Mouse (Mus musculus) thymus, postnatal 25 days (tissue): ENCODE data around the gene Dlg1.

Experiments used
- DNase-seq: peaks from one replicate; pipeline ENCODE4 v3.0.0; 2022

The Dlg1 gene

GRCm38 (mm10) chr16:31663379-31664286 is at the start of gene Dlg1:
Dlg1 (plus strand) TSS chr16:31663443.
- DNase-seq: peak; percentile 89

GRCm38 (mm10) chr16:31616382-31616781 is 46.9 kb upstream of the Dlg1 start:
- DNase-seq: no peak

DNA sequence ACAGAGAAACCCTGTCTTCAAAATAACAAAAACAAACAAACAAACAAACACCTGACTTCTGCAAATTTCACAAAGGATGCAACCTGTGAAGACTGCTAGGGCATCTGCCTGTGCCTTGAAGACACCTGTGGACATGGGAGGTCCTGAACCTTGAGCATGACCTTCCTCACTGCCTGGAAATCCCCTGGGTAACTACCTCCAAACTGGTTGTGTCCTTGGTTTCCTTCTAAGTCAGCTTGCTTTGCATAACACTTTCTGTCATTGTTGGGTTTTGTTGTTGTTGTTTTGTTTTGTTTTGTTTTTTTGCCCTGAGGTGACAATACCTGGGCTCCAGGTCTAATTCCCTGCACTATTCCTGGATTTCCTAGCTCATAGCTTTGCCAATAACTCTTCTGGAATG is 46.1 kb upstream of the Dlg1 start:
- DNase-seq: no peak

DNA sequence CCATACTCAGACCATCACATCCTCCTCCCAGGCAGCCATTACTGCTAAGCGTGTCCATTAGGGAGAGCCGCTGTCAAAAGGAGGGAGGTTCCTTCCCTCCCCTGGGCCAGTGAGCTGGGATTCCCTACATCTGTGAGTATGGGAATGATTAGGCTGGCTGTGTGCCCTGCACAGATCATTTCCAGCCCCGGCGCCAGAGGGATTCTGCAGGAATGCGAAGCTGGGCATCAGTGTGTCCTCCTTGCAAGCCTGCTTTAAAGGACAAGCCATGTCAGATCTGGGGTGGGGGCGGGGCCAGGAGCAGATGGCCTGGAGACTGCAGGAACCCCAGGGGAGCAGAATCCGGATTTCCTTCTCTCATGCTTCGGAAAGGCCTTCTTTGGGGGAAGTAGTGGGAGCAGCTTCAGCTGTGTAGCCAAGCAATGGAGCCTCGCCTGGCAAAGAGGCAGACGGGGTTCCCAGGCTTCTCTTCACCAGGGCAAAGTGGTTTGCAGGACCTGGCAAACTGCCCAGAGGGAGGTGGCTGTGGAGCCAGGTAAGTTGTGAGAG is 45.3 kb upstream of the Dlg1 start:
- DNase-seq: no peak

GRCm38 (mm10) chr16:31618671-31619070 is 44.6 kb upstream of the Dlg1 start:
- DNase-seq: no peak

DNA sequence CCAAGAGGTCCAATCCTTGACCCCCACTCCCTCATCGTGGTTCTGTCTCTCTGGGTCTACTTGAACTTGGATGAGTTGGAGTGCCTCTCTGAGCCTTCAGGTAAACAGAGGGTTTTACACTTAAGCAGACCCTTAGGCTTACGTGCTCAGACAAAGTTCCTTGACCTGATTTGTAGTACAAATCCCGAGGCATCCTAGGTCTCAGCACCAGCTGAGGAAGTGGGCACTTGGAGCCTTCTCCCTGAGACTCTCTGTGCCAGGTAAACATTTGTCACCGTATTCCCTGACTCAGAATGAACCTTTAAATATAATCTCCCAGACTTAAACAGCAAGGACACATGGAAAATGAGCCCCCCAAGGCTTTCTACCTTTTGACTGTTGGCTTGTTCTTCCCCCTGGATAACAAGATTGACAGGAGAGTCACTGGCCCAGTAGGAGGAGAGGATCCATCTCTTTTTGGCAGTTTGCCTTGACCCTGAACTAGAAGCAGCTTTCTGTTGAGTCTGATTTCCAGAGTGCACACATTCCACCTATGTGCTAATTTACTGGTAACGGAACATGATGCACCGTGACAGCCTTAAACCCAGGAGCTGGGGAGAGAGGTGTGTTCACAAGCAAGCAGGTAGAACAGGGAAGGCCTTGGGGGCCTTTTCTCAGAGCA is 43.4 kb upstream of the Dlg1 start:
- DNase-seq: no peak

DNA sequence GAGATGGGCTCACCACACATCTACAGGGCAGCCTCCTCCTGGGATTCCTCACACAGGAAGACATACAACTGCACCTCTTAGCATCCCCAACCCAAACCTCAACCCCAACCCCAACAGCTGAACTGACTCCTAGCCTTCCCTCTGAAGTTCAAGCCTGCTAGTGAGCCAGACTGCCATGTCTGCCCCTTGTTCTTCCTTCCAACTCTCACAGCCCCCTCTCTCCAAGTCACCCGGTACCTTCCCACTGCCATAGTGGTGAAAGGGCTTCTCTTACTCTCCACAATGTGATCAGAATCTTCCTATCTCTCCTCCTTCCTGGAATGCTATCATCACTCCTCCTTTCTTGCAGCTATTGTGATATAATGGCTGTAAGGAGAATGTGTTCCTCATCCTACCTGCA is 40.9 kb upstream of the Dlg1 start:
- no peak for DNase-seq

DNA sequence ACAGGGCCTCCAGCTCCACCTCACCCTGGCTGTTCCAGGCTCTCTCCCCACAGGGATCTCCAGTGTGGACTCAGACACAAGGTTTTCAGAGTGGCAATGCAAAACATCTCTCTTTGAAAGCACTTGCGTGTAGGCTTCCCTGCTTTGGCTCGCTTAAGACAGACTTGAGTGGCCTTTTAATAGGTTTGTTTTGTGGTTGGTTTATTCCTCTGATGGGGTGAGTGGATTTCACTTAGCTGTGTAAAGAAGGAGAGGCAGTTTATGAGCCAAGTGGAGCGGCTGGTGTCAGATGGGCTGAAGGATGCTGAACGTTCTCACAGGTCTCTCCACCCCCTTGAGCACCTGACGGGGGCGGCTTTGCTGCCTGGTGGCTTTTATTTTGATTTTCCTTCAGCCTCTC is 40.1 kb upstream of the Dlg1 start:
- DNase-seq: no peak

GRCm38 (mm10) chr16:31624749-31625148 is 38.5 kb upstream of the Dlg1 start:
- no peak for DNase-seq

DNA sequence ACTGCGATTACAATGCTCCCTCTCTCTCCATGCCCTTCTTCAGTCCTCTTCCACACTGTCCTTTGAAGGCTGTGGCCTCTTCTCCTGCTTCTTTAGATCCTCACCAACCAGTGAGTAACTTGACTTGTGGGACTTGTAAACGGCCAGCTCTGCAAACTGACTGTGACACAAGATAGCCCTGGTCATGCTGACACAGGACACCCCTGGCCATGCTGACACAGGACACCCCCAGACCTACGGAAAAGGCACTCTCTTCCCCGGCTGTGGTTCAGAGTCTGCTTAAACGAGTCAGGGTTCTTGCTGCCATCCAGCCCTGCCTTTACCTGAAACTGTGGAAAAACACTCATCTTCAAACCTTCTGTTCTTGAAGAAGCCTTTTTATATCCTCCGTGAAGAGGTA is 36.9 kb upstream of the Dlg1 start:
- DNase-seq: no peak

GRCm38 (mm10) chr16:31630381-31630780 is 32.9 kb upstream of the Dlg1 start:
- DNase-seq: no peak

- DNase-seq: no peak
Observed at GRCm38 (mm10) chr16:31631046-31631445, 32.2 kb upstream of the Dlg1 start.

DNA sequence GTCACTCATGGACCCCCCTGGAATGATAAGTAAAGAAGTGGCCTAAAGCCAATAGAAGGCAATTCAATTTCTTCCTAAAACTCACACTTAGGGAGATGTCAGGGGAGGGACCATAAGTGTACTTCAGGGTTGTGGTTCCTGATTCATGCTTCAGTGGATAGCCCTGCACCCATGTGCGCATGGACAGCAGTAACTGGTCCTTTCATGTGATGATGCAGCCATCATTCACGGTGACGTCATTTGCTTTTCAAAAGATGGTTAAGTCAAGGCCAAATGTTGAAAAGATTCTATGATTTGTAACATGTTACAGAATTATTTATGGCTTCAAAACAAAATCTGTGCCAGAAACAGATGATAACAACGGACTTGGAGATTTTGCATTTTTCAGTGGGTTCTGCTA is 28.9 kb upstream of the Dlg1 start:
- no peak for DNase-seq

DNA sequence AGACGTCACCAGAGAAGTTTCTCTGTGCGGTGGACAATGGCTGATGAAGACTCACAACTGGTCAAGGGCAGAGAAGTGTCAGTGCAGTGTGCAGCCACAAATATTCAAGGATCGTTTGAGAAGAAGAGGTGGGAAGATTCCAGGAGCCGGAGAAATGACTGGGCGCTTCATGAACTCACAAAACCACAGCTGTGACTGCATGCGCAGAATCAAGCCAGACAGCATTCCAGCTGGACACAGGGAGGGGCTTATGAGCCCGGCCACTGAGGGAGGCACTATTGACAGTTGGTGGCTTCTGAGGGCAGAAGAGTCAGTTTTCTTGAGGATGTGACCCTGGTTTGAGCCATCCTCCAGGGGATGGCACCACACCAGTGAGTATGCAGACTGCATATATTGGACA is 24.9 kb upstream of the Dlg1 start:
- no peak for DNase-seq

- no peak for DNase-seq
Observed at GRCm38 (mm10) chr16:31639946-31640345, 23.3 kb upstream of the Dlg1 start.

GRCm38 (mm10) chr16:31641776-31642175 is 21.5 kb upstream of the Dlg1 start:
- no peak for DNase-seq

DNA sequence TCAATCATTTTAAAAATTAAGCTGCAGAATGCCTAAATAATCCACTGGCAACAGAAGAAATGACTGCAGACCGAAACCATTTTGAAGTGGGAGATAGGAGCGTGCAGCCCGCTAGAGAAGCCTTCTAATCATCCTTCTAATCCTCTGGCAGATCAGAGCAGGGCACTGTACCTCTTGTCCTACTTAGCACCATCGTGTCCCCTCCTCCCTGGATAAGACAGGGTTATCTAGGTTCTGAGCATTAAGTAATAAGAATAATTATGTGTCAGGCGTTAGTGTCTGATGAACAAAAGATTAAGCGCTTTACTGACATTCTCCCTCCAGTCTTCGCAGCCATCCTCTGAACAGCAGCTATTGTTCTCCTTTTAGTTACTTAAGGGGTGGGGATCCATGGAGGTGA is 16.0 kb upstream of the Dlg1 start:
- DNase-seq: no peak

DNA sequence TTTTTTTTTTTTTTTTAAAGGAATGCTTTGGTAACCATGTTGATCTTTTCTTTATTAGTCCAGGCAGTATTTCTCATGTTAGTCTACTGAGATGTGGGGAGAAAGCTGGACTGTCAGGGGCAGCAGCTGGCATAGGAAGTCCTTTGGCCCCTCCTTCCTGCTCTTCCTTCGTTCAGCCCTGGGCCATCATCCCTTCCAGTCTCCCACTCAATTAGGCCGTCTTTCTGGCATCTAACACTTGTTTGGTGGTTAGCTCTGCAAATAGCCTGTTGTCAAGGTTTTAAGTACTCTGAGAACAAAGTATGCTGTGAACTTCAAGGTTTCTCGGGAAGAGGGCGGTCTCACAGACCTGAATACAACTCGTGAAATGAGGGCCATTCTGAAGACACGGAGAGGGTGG is 12.5 kb upstream of the Dlg1 start:
- no peak for DNase-seq

DNA sequence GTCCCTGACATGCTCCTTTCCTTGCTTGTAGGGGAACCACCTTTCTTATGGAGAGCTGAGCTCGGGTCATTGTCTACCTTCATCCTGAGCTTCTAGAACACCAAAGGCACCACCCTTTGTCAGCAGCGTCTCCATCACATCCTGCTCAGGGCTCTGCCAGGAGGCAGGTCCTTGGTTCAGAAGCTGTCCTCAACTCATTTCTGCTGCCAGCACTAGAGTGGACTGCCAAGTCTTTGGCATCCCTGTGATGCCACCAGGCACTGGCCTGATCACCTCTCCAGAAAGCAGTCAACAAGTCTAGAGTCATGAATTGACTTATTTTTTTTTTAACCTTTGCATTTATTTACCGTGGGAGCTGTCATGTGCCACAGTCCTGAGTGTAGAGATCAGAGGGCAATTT is 11.7 kb upstream of the Dlg1 start:
- DNase-seq: no peak

- no peak for DNase-seq
Observed at GRCm38 (mm10) chr16:31652115-31652843, 11.0 kb upstream of the Dlg1 start.

DNA sequence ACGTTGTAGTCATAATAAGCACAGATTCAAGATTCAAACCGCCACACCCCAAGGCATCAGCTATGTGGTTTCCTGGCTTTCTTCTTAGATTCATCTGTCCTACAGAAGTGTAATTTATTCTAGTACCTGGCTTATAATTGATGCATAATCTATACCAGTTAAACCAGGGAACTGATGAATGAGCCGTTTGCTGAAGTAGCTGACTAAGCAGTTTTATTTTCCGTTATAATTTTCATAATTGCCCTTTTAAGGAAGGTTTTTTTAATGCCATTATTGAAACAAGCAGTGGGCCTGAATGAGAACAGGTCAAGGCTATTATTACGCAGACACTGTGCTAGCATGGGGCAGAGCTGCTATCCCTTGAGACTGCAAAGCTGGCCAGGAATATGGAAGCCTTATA is 9.6 kb upstream of the Dlg1 start:
- DNase-seq: no peak

- no peak for DNase-seq
Observed at GRCm38 (mm10) chr16:31654021-31654420, 9.2 kb upstream of the Dlg1 start.

GRCm38 (mm10) chr16:31655531-31655930 is 7.7 kb upstream of the Dlg1 start:
- DNase-seq: no peak

DNA sequence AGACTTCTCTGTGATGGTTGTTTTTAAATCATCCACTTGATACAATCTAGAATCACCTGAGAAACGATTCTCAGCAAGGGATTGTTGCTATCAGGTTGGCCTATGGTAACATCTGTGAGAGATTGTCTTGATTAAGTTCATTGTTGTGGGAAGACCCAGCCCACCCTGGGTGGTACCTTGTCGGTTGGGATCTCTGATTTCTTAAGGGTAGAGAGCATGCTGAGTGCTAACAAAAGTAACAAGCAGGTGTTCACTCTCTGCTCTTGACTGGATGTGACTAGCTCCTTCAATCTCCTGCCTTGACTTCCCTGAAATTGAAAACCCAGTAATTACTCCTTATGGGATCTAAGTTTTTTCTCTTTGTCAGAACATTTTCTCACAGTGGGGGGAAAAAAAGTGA is 5.7 kb upstream of the Dlg1 start:
- DNase-seq: no peak
